Mouse (Mus musculus): ENCODE measurements at regions not wholly inside any gene's neighbourhood (a gene's known extent, or its start where the extent isn't known, plus 50 kb on each side); places are given as distances from the start of the nearest gene placed in this dataset.

DNA sequence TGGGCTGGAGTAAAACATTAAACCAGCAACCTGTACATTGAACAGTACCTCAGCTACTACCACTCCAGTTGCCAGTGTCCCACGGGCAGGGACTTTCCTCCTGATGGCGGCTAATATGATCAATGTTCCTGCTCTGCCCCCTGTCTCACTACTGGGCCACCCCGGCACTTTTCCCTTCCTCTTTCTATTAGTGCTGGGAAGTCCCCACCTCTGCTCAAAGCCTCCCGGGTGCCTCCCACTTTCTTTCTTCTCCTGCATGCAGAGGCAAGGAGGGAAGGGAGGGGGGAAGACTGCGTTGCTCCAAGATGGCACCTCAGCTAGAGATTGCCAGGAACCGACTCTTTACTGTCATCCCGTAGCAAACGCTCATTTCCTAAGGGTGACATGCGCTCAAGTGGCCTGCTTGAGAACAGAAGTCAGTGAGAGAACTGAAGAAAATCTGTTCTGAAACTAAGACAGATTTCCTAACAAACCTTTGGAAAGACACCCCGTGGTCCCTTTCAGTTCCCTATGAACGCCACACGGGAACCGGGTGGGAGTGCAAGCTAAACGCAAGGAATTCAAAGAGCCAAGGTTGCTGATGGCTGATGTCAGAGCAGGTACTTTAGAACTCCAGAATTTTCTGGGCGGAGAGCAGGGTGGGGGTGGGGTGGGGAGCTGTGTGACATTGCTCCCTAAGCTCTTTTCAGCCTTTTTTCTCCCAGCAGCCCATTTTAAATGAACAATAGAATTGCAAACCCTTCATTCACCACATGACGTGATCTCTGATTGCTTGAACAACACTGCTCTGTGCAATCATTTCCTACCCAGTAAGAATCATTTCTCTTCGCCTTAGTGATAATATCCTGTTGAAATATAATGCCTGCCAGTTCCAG lies 96.2 kb upstream of the Med14 start:
- ATAC-seq (ENCODE audit: insufficient read depth): no peak
- H3K9ac ChIP-seq: no peak overlapping the region
- H3K27me3 ChIP-seq: no peaks in the 10 kb centered on the region
- H3K9me3 ChIP-seq (replicated peaks): no peaks in the 10 kb centered on the region
- peak overlapping the region; percentile 46 for H3K4me2 ChIP-seq
- no peaks in the 10 kb centered on the region for H3K36me3 ChIP-seq (replicated peaks)
- peak overlapping the region; percentile 27 for H3K4me3 ChIP-seq (replicated peaks)
- 21% methylated on average over 17 of the region's 17 CpGs for WGBS (ENCODE audit: insufficient replicate concordance)
- H3K27ac ChIP-seq (replicated peaks): peak overlapping the region; percentile 45
- 0 out of 2 replicates have a peak, but pooled peaks cover 5% of the 10 kb centered on the region for H3K4me1 ChIP-seq (replicated peaks)

DNA sequence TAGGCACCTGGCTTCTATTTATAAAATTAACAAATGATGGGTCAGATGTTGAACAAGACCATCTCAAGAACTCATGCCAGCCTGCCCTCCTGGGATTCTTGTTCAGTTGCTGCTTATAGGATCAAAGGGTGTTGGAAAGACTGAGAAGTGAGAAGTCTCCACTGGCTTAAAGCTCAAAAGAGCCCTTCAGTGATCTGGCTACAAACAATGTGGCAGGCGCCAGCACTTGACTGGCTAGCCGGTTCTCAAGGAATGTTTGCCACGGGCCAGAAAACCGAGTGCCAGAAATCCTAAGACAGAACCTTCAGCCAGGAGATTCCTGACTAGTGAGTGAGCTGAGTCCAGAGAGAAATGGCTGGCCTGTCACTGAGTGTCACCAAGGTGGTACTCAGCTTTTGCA lies 93.6 kb upstream of the Med14 start:
- H3K27me3 ChIP-seq: no peaks in the 10 kb centered on the region
- 0 out of 2 replicates have a peak, but pooled peaks cover 5% of the 10 kb centered on the region for H3K4me1 ChIP-seq (replicated peaks)
- no peak for ATAC-seq (ENCODE audit: insufficient read depth)
- no peak overlapping the region for H3K9ac ChIP-seq
- H3K36me3 ChIP-seq (replicated peaks): no peaks in the 10 kb centered on the region
- H3K4me2 ChIP-seq: no peak overlapping the region
- H3K27ac ChIP-seq (replicated peaks): no peak overlapping the region
- no peaks in the 10 kb centered on the region for H3K9me3 ChIP-seq (replicated peaks)
- 58% methylated on average over 4 of the region's 4 CpGs for WGBS (ENCODE audit: insufficient replicate concordance)
- H3K4me3 ChIP-seq (replicated peaks): no peak overlapping the region

DNA sequence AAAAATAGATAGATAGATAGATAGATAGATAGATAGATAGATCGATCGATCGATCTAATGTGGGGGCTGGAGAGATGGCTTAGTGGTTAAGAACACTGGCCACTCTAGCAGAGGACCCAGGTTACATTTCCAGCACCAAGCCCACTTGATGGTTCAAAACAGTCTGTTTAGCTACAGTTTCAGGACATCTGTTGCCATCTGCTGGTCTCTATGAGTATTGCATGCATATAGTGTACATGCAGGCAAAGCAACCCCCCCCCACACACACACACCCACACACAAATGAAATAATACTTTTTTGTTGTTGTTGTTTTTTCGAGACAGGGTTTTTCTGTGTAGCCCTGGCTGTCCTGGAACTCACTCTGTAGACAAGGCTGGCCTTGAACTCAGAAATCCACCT lies 89.8 kb upstream of the Med14 start:
- no peak overlapping the region for H3K27ac ChIP-seq (replicated peaks)
- H3K4me1 ChIP-seq (replicated peaks): no peaks in the 10 kb centered on the region
- H3K27me3 ChIP-seq: no peaks in the 10 kb centered on the region
- no peak overlapping the region for H3K9ac ChIP-seq
- ATAC-seq (ENCODE audit: insufficient read depth): no peak
- H3K9me3 ChIP-seq (replicated peaks): no peaks in the 10 kb centered on the region
- no peak overlapping the region for H3K4me2 ChIP-seq
- H3K4me3 ChIP-seq (replicated peaks): no peak overlapping the region
- 54% methylated on average over 4 of the region's 4 CpGs for WGBS (ENCODE audit: insufficient replicate concordance)
- no peaks in the 10 kb centered on the region for H3K36me3 ChIP-seq (replicated peaks)

DNA sequence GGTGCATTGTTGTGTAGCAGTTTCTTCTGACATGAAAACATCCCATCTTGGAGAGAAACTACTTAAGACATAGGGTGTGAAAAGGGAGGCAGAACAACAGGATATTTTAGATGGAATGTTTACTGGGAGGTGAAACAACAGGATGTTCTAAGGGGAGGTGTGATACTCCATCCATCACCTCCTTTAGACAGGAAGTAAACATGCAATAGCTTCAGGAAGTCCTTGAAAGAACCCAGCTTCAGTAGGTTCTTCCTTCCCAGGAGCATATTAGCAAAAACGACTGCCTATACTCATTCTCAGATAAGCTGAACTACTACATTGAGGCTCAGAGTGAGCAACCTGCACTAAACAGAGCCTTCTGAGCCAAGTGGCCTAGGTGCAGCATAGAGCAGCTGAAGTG lies 82.6 kb upstream of the Med14 start:
- H3K36me3 ChIP-seq (replicated peaks): no peaks in the 10 kb centered on the region
- H3K4me2 ChIP-seq: no peak overlapping the region
- peaks cover 2% of the 10 kb centered on the region; the same call in 1 of the 2 replicates for H3K4me1 ChIP-seq (replicated peaks)
- no peak overlapping the region for H3K27ac ChIP-seq (replicated peaks)
- H3K4me3 ChIP-seq (replicated peaks): no peak overlapping the region
- H3K9me3 ChIP-seq (replicated peaks): no peaks in the 10 kb centered on the region
- 12% methylated on average over 1 of the region's 1 CpGs for WGBS (ENCODE audit: insufficient replicate concordance)
- H3K9ac ChIP-seq: no peak overlapping the region
- no peak for ATAC-seq (ENCODE audit: insufficient read depth)
- no peaks in the 10 kb centered on the region for H3K27me3 ChIP-seq

GRCm38 (mm10) chrX:12841021-12841325 lies 79.1 kb upstream of the Med14 start:
- no peaks in the 10 kb centered on the region for H3K36me3 ChIP-seq (replicated peaks)
- no peaks in the 10 kb centered on the region for H3K9me3 ChIP-seq (replicated peaks)
- H3K4me2 ChIP-seq: no peak overlapping the region
- H3K4me1 ChIP-seq (replicated peaks): peaks cover 2% of the 10 kb centered on the region; the same call in 1 of the 2 replicates
- H3K9ac ChIP-seq: no peak overlapping the region
- H3K27me3 ChIP-seq: no peaks in the 10 kb centered on the region
- 52% methylated on average over 3 of the region's 3 CpGs for whole genome bisulfite sequencing (ENCODE audit: insufficient replicate concordance)
- H3K27ac ChIP-seq (replicated peaks): no peak overlapping the region
- H3K4me3 ChIP-seq (replicated peaks): no peak overlapping the region
- ATAC-seq (ENCODE audit: insufficient read depth): no peak

GRCm38 (mm10) chrX:12840160-12841020 lies 78.5 kb upstream of the Med14 start:
- no peaks in the 10 kb centered on the region for H3K9me3 ChIP-seq (replicated peaks)
- no peak for ATAC-seq (ENCODE audit: insufficient read depth)
- no peak overlapping the region for H3K9ac ChIP-seq
- no peaks in the 10 kb centered on the region for H3K36me3 ChIP-seq (replicated peaks)
- peak overlapping the region; percentile 40 for H3K4me3 ChIP-seq (replicated peaks)
- no peak overlapping the region for H3K27ac ChIP-seq (replicated peaks)
- peak overlapping the region; percentile 54 for H3K4me2 ChIP-seq
- H3K4me1 ChIP-seq (replicated peaks): peaks cover 2% of the 10 kb centered on the region; the same call in 1 of the 2 replicates
- WGBS (ENCODE audit: insufficient replicate concordance): 24% methylated on average over 25 of the region's 25 CpGs
- no peaks in the 10 kb centered on the region for H3K27me3 ChIP-seq

DNA sequence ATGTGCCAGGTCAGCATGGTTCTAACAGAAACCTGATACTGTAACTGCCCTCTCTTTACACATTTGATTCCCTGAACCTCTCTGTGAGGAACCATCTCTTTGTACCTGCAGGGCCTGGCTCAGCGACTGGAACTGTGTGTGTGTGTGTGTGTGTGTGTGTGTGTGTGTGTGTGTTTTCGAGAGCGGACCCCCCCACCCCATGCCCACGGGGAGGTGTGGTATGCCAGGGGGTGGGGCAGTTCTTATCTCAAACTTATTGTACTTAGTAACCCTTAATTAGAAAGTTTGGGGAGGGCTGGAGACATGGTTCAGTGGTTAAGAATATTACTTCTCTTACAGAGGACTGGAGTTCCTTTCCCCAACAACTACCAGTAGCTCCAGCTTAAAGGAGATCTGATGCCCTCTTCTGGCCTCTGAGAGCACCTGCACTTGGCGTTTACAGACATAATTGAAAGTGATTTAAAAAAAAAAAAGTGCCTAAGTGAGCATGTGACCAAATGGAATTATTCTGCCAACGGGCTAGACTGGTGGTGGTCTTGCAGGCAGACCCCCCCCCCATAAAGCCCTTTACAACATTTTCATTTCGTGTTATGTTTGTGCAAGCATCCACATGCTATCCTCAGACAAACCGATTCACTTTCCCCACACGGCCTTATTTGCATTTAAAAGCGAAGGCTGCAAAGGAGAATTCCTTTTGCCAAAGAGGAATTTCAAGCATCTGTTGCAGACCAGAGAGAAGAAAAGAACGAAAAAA lies 77.7 kb upstream of the Med14 start:
- Histone ChIP-seq H3K4me3 (replicated peaks) (peak overlapping the region; percentile 40), H3K36me3 (replicated peaks) (no peaks in the 10 kb centered on the region), H3K9me3 (replicated peaks) (no peaks in the 10 kb centered on the region), H3K27me3 (no peaks in the 10 kb centered on the region), H3K4me1 (replicated peaks) (peaks cover 2% of the 10 kb centered on the region; the same call in 1 of the 2 replicates), H3K9ac (no peak overlapping the region), H3K4me2 (peak overlapping the region; percentile 54), H3K27ac (replicated peaks) (no peak overlapping the region)
- 28% methylated on average over 11 of the region's 11 CpGs for WGBS (ENCODE audit: insufficient replicate concordance)
- ATAC-seq (ENCODE audit: insufficient read depth): no peak

DNA sequence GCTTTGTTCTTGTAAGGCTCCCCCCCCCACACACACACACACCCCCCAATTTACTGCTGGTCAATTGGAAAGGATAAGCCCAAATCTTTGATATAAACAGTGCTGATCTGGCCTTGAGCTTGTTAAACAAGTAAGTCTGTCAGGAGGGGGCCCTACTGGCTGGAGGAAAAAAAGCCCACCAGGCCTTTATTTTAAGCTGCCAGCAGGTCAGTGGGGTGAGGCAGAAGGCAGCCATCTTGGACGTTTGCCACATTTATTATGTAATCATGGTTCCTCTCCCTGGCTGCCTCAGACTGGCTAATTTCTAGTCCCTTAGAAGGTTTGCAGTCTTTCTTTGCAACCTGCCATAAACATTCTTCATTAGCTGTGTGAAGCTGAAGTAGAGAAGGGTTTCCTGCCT lies 75.9 kb upstream of the Med14 start:
- no peak overlapping the region for H3K9ac ChIP-seq
- H3K4me1 ChIP-seq (replicated peaks): peaks cover 2% of the 10 kb centered on the region; the same call in 1 of the 2 replicates
- no peak overlapping the region for H3K4me3 ChIP-seq (replicated peaks)
- H3K9me3 ChIP-seq (replicated peaks): no peaks in the 10 kb centered on the region
- no peak overlapping the region for H3K4me2 ChIP-seq
- no peaks in the 10 kb centered on the region for H3K27me3 ChIP-seq
- no peak for ATAC-seq (ENCODE audit: insufficient read depth)
- 18% methylated on average over 1 of the region's 1 CpGs for WGBS (ENCODE audit: insufficient replicate concordance)
- H3K36me3 ChIP-seq (replicated peaks): no peaks in the 10 kb centered on the region
- no peak overlapping the region for H3K27ac ChIP-seq (replicated peaks)

DNA sequence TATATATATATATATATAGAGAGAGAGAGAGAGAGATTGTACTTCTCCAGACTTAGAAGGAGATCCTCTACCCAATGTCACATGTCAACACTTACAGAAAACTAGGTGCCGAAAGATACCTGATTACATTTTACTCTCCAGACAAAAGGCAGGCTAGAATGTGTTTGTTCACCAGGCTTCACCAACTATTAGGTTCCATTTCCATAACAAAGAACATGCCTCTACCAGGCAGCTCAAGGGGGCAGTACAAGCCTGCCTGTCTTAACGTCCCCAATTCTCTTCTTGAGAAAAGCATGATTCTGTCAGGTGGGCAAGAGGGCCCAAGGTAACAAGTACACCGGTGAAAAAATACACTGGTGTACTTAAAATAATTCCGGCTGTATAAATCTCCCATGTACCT lies 72.8 kb upstream of the Med14 start:
- Histone ChIP-seq H3K27ac (replicated peaks) (no peak overlapping the region), H3K4me1 (replicated peaks) (peaks cover under 1% of the 10 kb centered on the region; the same call in 1 of the 2 replicates), H3K36me3 (replicated peaks) (no peaks in the 10 kb centered on the region), H3K4me3 (replicated peaks) (no peak overlapping the region), H3K9ac (no peak overlapping the region), H3K9me3 (replicated peaks) (no peaks in the 10 kb centered on the region), H3K4me2 (no peak overlapping the region), H3K27me3 (no peaks in the 10 kb centered on the region)
- ATAC-seq (ENCODE audit: insufficient read depth): no peak
- 65% methylated on average over 4 of the region's 4 CpGs for WGBS (ENCODE audit: insufficient replicate concordance)

- Histone ChIP-seq H3K27ac (replicated peaks) (no peak overlapping the region), H3K4me2 (no peak overlapping the region), H3K9me3 (replicated peaks) (no peaks in the 10 kb centered on the region), H3K4me1 (replicated peaks) (peaks cover 2% of the 10 kb centered on the region), H3K36me3 (replicated peaks) (no peaks in the 10 kb centered on the region), H3K9ac (no peak overlapping the region), H3K27me3 (no peaks in the 10 kb centered on the region), H3K4me3 (replicated peaks) (no peak overlapping the region)
- 49% methylated on average over 2 of the region's 2 CpGs for WGBS (ENCODE audit: insufficient replicate concordance)
- no peak for ATAC-seq (ENCODE audit: insufficient read depth)
These were observed 70.8 kb upstream of the Med14 start for GRCm38 (mm10) chrX:12832709-12833108.

GRCm38 (mm10) chrX:12829165-12829564 lies 67.3 kb upstream of the Med14 start:
- H3K36me3 ChIP-seq (replicated peaks): no peaks in the 10 kb centered on the region
- H3K9me3 ChIP-seq (replicated peaks): no peaks in the 10 kb centered on the region
- no peak overlapping the region for H3K9ac ChIP-seq
- H3K27ac ChIP-seq (replicated peaks): no peak overlapping the region
- H3K27me3 ChIP-seq: no peaks in the 10 kb centered on the region
- 26% methylated on average over 3 of the region's 3 CpGs for WGBS (ENCODE audit: insufficient replicate concordance)
- ATAC-seq (ENCODE audit: insufficient read depth): no peak
- H3K4me2 ChIP-seq: no peak overlapping the region
- peaks cover 25% of the 10 kb centered on the region for H3K4me1 ChIP-seq (replicated peaks)
- no peak overlapping the region for H3K4me3 ChIP-seq (replicated peaks)
